Mouse (Mus musculus): ENCODE measurements around the gene Mtg2. TPM values are rescaled to one million over a fixed set of nuclear protein-coding genes. Genes with fewer than 3 reads are reported as not detected.
A peak's percentile ranks its signal among the peaks of the same experiment; 100 is the strongest.

The Mtg2 gene
- polyA plus RNA-seq, 1 experiment from 2014 or later = 27.3 TPM

GRCm38 (mm10) chr2:180047580-180047979 is 22.8 kb upstream of the Mtg2 start:
- H3K4me3 ChIP-seq (ENCODE audit: low read depth, low read length) = no peak overlapping the region
- peaks cover 7% of the 10 kb centered on the region for H3K4me1 ChIP-seq (ENCODE audit: control insufficient read depth, insufficient read depth, low read length)
- no peak overlapping the region for H3K4me2 ChIP-seq
- H3K27ac ChIP-seq (ENCODE audit: low read depth, low read length) = no peak overlapping the region
- H3K36me3 ChIP-seq (ENCODE audit: control insufficient read depth, insufficient read depth, low read length) = no peaks in the 10 kb centered on the region
- no peaks in the 10 kb centered on the region for H3K27me3 ChIP-seq (ENCODE audit: control insufficient read depth, insufficient read depth, low read length)
- H3K9me3 ChIP-seq (replicated peaks; ENCODE audit: control insufficient read depth, low read length) = no peaks in the 10 kb centered on the region
- H3K9ac ChIP-seq (ENCODE audit: low read depth, low read length) = no peak overlapping the region
- no peak for ATAC-seq (replicated peaks; ENCODE audit: insufficient number of reproducible peaks, low FRiP score, low TSS enrichment)
- WGBS (ENCODE audit: insufficient replicate concordance) = 84% methylated on average over 3 of the region's 3 CpGs

- Histone ChIP-seq H3K27me3 (ENCODE audit: control insufficient read depth, insufficient read depth, low read length) (no peaks in the 10 kb centered on the region), H3K4me1 (ENCODE audit: control insufficient read depth, insufficient read depth, low read length) (peaks cover 7% of the 10 kb centered on the region), H3K9me3 (replicated peaks; ENCODE audit: control insufficient read depth, low read length) (no peaks in the 10 kb centered on the region), H3K36me3 (ENCODE audit: control insufficient read depth, insufficient read depth, low read length) (no peaks in the 10 kb centered on the region), H3K4me2 (no peak overlapping the region), H3K4me3 (ENCODE audit: low read depth, low read length) (no peak overlapping the region), H3K27ac (ENCODE audit: low read depth, low read length) (no peak overlapping the region), H3K9ac (ENCODE audit: low read depth, low read length) (no peak overlapping the region)
- no peak for ATAC-seq (replicated peaks; ENCODE audit: insufficient number of reproducible peaks, low FRiP score, low TSS enrichment)
- 90% methylated on average over 18 of the region's 18 CpGs for WGBS (ENCODE audit: insufficient replicate concordance)
Observed at GRCm38 (mm10) chr2:180047980-180048635, 22.3 kb upstream of the Mtg2 start.

GRCm38 (mm10) chr2:180050986-180051385 is 19.4 kb upstream of the Mtg2 start:
- Histone ChIP-seq H3K9me3 (replicated peaks; ENCODE audit: control insufficient read depth, low read length) (no peaks in the 10 kb centered on the region), H3K36me3 (ENCODE audit: control insufficient read depth, insufficient read depth, low read length) (peaks cover 11% of the 10 kb centered on the region), H3K4me3 (ENCODE audit: low read depth, low read length) (no peak overlapping the region), H3K4me2 (no peak overlapping the region), H3K9ac (ENCODE audit: low read depth, low read length) (no peak overlapping the region), H3K4me1 (ENCODE audit: control insufficient read depth, insufficient read depth, low read length) (no peaks in the 10 kb centered on the region), H3K27ac (ENCODE audit: low read depth, low read length) (no peak overlapping the region), H3K27me3 (ENCODE audit: control insufficient read depth, insufficient read depth, low read length) (no peaks in the 10 kb centered on the region)
- WGBS (ENCODE audit: insufficient replicate concordance) = 24% methylated on average over 5 of the region's 5 CpGs
- peak; percentile 39; the same call in 1 of the 2 replicates for ATAC-seq (replicated peaks; ENCODE audit: insufficient number of reproducible peaks, low FRiP score, low TSS enrichment)

DNA sequence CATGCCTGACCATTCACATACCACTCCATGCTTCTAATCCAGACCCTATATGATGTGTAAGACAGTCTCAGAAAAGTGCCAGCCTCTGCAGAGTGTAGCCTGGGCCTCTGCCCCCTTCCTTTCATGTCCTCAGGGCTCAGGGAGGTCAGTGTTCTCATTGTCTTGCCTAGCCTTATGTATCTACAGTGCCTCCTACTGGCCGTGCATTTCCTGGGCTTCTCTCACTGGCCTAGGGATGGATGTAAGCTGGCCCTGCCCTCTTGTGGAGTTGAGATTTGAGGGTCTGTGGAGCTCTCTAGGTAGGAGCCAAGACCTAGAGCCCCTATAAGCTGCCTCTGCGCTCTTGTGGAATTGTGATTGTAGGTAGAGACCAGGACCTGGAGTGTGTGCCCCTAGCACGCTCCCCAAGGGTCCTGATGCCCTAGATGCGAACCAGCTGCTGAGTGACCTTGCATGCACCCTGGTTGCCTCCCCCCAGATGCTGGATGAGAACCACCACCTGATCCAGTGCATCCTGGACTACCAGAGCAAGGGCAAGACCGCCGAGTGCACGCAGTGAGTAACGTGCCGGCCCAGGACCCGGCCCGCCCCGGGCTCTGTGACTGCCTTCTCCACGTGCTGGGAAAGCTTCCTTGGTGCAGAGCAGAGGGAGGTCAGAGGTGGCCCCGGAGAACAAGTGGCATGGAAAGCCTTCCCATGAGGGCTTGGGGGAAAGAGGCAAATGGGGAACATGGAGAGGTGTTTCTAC is 18.2 kb upstream of the Mtg2 start:
- H3K27ac ChIP-seq (ENCODE audit: low read depth, low read length) = no peak overlapping the region

GRCm38 (mm10) chr2:180053001-180053400 is 17.4 kb upstream of the Mtg2 start:
- H3K27me3 ChIP-seq (ENCODE audit: control insufficient read depth, insufficient read depth, low read length) = no peaks in the 10 kb centered on the region
- no peak overlapping the region for H3K9ac ChIP-seq (ENCODE audit: low read depth, low read length)
- WGBS (ENCODE audit: insufficient replicate concordance) = 88% methylated on average over 9 of the region's 9 CpGs
- peaks cover 13% of the 10 kb centered on the region for H3K36me3 ChIP-seq (ENCODE audit: control insufficient read depth, insufficient read depth, low read length)
- H3K4me2 ChIP-seq = no peak overlapping the region
- no peak overlapping the region for H3K27ac ChIP-seq (ENCODE audit: low read depth, low read length)
- H3K9me3 ChIP-seq (replicated peaks; ENCODE audit: control insufficient read depth, low read length) = no peaks in the 10 kb centered on the region
- no peak overlapping the region for H3K4me3 ChIP-seq (ENCODE audit: low read depth, low read length)
- no peak for ATAC-seq (replicated peaks; ENCODE audit: insufficient number of reproducible peaks, low FRiP score, low TSS enrichment)
- H3K4me1 ChIP-seq (ENCODE audit: control insufficient read depth, insufficient read depth, low read length) = no peaks in the 10 kb centered on the region

More for the DNA sequence above, 18.2 kb upstream of the Mtg2 start:
- WGBS (ENCODE audit: insufficient replicate concordance) = 86% methylated on average over 14 of the region's 14 CpGs
- H3K9ac ChIP-seq (ENCODE audit: low read depth, low read length) = no peak overlapping the region
- no peaks in the 10 kb centered on the region for H3K27me3 ChIP-seq (ENCODE audit: control insufficient read depth, insufficient read depth, low read length)
- ATAC-seq (replicated peaks; ENCODE audit: insufficient number of reproducible peaks, low FRiP score, low TSS enrichment) = no peak
- H3K4me1 ChIP-seq (ENCODE audit: control insufficient read depth, insufficient read depth, low read length) = no peaks in the 10 kb centered on the region
- H3K4me3 ChIP-seq (ENCODE audit: low read depth, low read length) = no peak overlapping the region
- H3K9me3 ChIP-seq (replicated peaks; ENCODE audit: control insufficient read depth, low read length) = no peaks in the 10 kb centered on the region
- peaks cover 13% of the 10 kb centered on the region for H3K36me3 ChIP-seq (ENCODE audit: control insufficient read depth, insufficient read depth, low read length)
- H3K4me2 ChIP-seq = no peak overlapping the region

- 88% methylated on average over 11 of the region's 11 CpGs for WGBS (ENCODE audit: insufficient replicate concordance)
- Histone ChIP-seq H3K4me1 (ENCODE audit: control insufficient read depth, insufficient read depth, low read length) (no peaks in the 10 kb centered on the region), H3K27ac (ENCODE audit: low read depth, low read length) (no peak overlapping the region), H3K4me2 (no peak overlapping the region), H3K27me3 (ENCODE audit: control insufficient read depth, insufficient read depth, low read length) (no peaks in the 10 kb centered on the region), H3K9ac (ENCODE audit: low read depth, low read length) (no peak overlapping the region), H3K4me3 (ENCODE audit: low read depth, low read length) (no peak overlapping the region), H3K9me3 (replicated peaks; ENCODE audit: control insufficient read depth, low read length) (no peaks in the 10 kb centered on the region), H3K36me3 (ENCODE audit: control insufficient read depth, insufficient read depth, low read length) (peaks cover 30% of the 10 kb centered on the region)
- no peak for ATAC-seq (replicated peaks; ENCODE audit: insufficient number of reproducible peaks, low FRiP score, low TSS enrichment)
Observed at GRCm38 (mm10) chr2:180063338-180064131, 6.9 kb upstream of the Mtg2 start.

DNA sequence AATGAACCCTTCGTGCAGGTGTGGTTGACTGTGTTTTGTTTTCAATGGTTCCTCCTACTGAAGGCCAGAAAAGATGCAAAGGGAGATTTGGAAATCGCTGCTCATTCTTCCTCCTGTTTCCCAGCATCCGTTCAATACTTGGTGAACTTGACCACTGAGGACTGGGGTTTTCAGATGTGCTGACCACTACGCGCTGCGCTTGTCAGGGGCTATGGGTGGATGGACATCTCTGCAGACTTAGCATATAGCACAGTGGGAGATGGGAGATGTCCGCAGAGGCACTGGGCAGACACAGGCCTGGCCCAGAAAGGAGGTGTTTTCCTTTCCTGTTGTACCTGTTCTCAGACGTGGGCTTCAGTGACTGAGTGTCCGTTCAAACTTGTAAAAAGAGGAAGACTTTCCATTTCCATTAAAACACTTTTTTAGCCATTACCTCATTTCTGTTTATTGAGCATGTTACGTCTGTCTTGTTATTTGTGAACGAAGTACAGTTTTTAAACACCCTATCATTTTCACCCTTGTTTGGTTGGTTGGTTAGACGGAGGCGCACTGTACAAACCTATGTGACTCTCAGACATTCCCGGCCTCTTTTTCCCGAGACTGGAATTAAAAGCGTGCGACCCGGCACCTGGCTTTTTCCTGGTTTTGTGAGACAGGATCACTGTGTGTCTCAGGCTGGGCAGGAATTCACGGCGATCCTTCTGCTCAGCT is 463 bp upstream of the Mtg2 start:
- peak overlapping the region; percentile 85 for H3K4me2 ChIP-seq
- H3K27ac ChIP-seq (ENCODE audit: low read depth, low read length) = peak overlapping the region; percentile 73; the same call in 1 of the 2 replicates
- H3K4me1 ChIP-seq (ENCODE audit: control insufficient read depth, insufficient read depth, low read length) = peaks cover 9% of the 10 kb centered on the region
- H3K4me3 ChIP-seq (ENCODE audit: low read depth, low read length) = peak overlapping the region; percentile 80
- no peaks in the 10 kb centered on the region for H3K27me3 ChIP-seq (ENCODE audit: control insufficient read depth, insufficient read depth, low read length)
- no peaks in the 10 kb centered on the region for H3K9me3 ChIP-seq (replicated peaks; ENCODE audit: control insufficient read depth, low read length)
- H3K36me3 ChIP-seq (ENCODE audit: control insufficient read depth, insufficient read depth, low read length) = peaks cover 8% of the 10 kb centered on the region
- peak; percentile 37 for ATAC-seq (replicated peaks; ENCODE audit: insufficient number of reproducible peaks, low FRiP score, low TSS enrichment)
- 32% methylated on average over 20 of the region's 20 CpGs for WGBS (ENCODE audit: insufficient replicate concordance)
- peak overlapping the region; percentile 80 for H3K9ac ChIP-seq (ENCODE audit: low read depth, low read length)

DNA sequence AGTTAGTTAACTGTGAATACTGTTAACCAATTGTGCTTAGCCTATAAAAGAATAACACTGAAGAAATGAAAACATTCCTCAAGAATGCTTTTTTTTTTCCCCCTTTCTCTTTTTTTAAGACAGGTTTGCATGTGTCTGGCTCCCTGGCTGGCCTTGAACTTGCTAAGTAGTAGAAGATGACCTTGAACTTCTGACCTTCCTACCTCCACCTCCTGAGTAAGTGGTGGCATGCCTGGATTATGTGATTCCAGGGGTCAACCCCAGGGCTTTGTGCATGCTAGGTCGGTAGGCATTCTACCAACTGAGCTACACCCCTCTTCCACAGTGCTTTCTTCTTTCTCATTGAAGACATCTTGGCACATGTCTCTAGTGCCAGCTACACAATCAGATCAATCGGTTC is 1.3 kb downstream of the Mtg2 start:
- no peak for ATAC-seq (replicated peaks; ENCODE audit: insufficient number of reproducible peaks, low FRiP score, low TSS enrichment)

More for the DNA sequence above, 1.3 kb downstream of the Mtg2 start:
- WGBS (ENCODE audit: insufficient replicate concordance) = 85% methylated on average over 2 of the region's 2 CpGs
- H3K36me3 ChIP-seq (ENCODE audit: control insufficient read depth, insufficient read depth, low read length) = peaks cover 8% of the 10 kb centered on the region
- no peaks in the 10 kb centered on the region for H3K27me3 ChIP-seq (ENCODE audit: control insufficient read depth, insufficient read depth, low read length)
- H3K27ac ChIP-seq (ENCODE audit: low read depth, low read length) = no peak overlapping the region
- no peak overlapping the region for H3K9ac ChIP-seq (ENCODE audit: low read depth, low read length)
- peaks cover 9% of the 10 kb centered on the region for H3K4me1 ChIP-seq (ENCODE audit: control insufficient read depth, insufficient read depth, low read length)
- no peaks in the 10 kb centered on the region for H3K9me3 ChIP-seq (replicated peaks; ENCODE audit: control insufficient read depth, low read length)
- no peak overlapping the region for H3K4me3 ChIP-seq (ENCODE audit: low read depth, low read length)
- no peak overlapping the region for H3K4me2 ChIP-seq
